Comparison of ENCODE assay signal across 8 mouse cellular contexts in genomic region chr2:167586041-167586440, GRCm38 (mm10). TPM values are rescaled to one million over a fixed set of nuclear protein-coding genes. Genes with fewer than 3 reads are reported as not detected.
DNase-seq lines count a peak whose midpoint lies in the region; TF ChIP-seq lines count a peak whose summit lies in the region.

No protein-coding gene starts in this region.

- no peak for TF ChIP-seq CTCF in lung, adult 2 months (IDR thresholded peaks at IDR 0.05; ENCODE audit: insufficient read depth, low read length)

- H3K4me3 ChIP-seq in lung, adult 2 months (replicated peaks; ENCODE audit: extremely low read depth, low read depth, low read length) = no peak overlapping the region

- WGBS in lung, adult 2 months = 13% methylated on average over 8 of the region's 8 CpGs

- peak; percentile 74 for DNase-seq in embryo, embryonic 10 days (ENCODE audit: low spot score)
- DNase-seq in embryo, embryonic 11 days = no peak
- peak; percentile 66 for DNase-seq in embryo, embryonic 9.5 days (ENCODE audit: extremely low spot score)
- peak; percentile 58 for DNase-seq in kidney, adult 11 months
- peak; percentile 52 for DNase-seq in lung, adult 2 months
- no peak for DNase-seq in spleen, adult 12 weeks (ENCODE audit: low spot score)
- no peak for DNase-seq in gastrocnemius, adult 18-20 months (ENCODE audit: low spot score)
- no peak for DNase-seq in layer of hippocampus, postnatal 25 days (ENCODE audit: extremely low spot score in 1 of 2, low spot score in 1 of 2)

- peaks cover 20% of the 10 kb centered on the region for H3K4me1 ChIP-seq in lung, adult 2 months (ENCODE audit: control insufficient read depth, insufficient read depth, low read length)

- TF ChIP-seq POLR2A in lung, adult 2 months (IDR thresholded peaks at IDR 0.05; ENCODE audit: borderline replicate concordance, extremely low read depth, low read depth, low read length) = no peak

RNA-seq across cellular contexts. Expression of gene Ube2v1, which starts 45.9 kb away (rescaled TPM):
- 102 and 135 TPM in 2 replicates for polyA plus RNA-seq in lung, adult 2 months (2012; rRNA removed)
- total RNA-seq in gastrocnemius, adult 18-20 months (2021) = 100 to 1,000 TPM; 175 to 191 TPM
- 100 to 1,000 TPM; 213 to 235 TPM for total RNA-seq in layer of hippocampus, postnatal 25 days (2021)

RNA-seq across cellular contexts. Expression of gene Snai1, which starts 48.0 kb away (rescaled TPM):
- polyA plus RNA-seq in lung, adult 2 months (2012; rRNA removed) = 70.8 and 85.0 TPM in 2 replicates
- 1 to 10 TPM in 1 of 2 experiments, under 1 TPM in 1; 0.73 to 1.0 TPM for total RNA-seq in gastrocnemius, adult 18-20 months (2021)
- total RNA-seq in layer of hippocampus, postnatal 25 days (2021) = under 1 TPM; 0.27 to 0.75 TPM

Comparison
In these comparisons a context has a peak if more than half of its experiments do, and no peak if none do; other contexts are left out.
1. DNase-seq: peak in embryo, embryonic 10 days (single experiment), embryo, embryonic 9.5 days (single experiment), kidney, adult 11 months (single experiment) and lung, adult 2 months (single experiment); none in embryo, embryonic 11 days (single experiment), spleen, adult 12 weeks (single experiment), gastrocnemius, adult 18-20 months (single experiment) and layer of hippocampus, postnatal 25 days (0 of 2).